Mouse (Mus musculus) brown adipose tissue, adult 24 weeks (tissue): ENCODE results near the gene Bco2. TPM values are rescaled to one million over a fixed set of nuclear protein-coding genes. Genes with fewer than 3 reads are reported as not detected.
A peak's percentile ranks its signal among the peaks of the same experiment; 100 is the strongest.

Source experiments
- H3K27ac ChIP-seq: fragments of 200-500 bp; replicated peaks from 2 replicates; pipeline ENCODE4 v1.5.1; 2012; ENCODE audit warnings: low read depth, mild to moderate bottlenecking, low read length
- H3K4me1 ChIP-seq: fragments of 200-500 bp; 2 replicates; pipeline ENCODE4 v1.6.1; 2012; ENCODE audit warnings: low read length, mixed read lengths; ENCODE audit not compliant: control insufficient read depth, insufficient read depth, insufficient read length
- H3K4me3 ChIP-seq: fragments of 200-500 bp; 2 replicates; pipeline ENCODE4 v1.5.1; 2012; ENCODE audit warnings: low read depth, mild to moderate bottlenecking, low read length, moderate library complexity; ENCODE audit not compliant: insufficient read depth
- polyA plus RNA-seq: library from polyadenylated mRNA; stranded (reverse); fragments of >200 nt; gene quantifications from 2 replicates; pipeline ENCODE4 v1.2.4, GENCODE M21; 2012; ENCODE audit not compliant: missing spikeins, insufficient read depth, insufficient read length

Gene Bco2
- polyA plus RNA-seq, 1 experiment: 1.1 TPM

- H3K4me1 ChIP-seq: peaks cover 4% of the 10 kb centered on the region; the same call in 1 of the 2 replicates
- H3K27ac ChIP-seq: no peak overlapping the region
- H3K4me3 ChIP-seq: no peak overlapping the region
These were observed 49.6 kb downstream of the Bco2 start for GRCm38 (mm10) chr9:50505405-50505804.

DNA sequence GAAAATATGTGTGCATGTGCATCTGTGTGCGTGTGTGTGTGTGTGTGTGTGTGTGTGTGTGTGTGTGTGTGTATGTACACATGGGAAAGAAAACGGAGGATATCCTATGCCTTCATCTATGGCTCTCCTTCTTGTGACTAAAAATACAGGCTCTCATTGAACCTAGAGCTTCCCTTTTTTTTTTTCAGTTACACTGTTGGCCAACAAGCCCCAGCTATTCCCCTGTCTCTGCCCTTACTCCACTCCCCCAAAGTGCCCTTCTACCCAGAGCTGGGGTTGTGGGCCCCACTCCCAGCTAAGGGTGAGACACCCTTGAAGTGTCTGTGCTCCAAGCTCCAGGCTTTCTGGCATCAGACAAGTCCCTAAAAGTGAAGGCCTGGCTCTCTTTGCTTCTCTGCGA lies 52.0 kb downstream of the Bco2 start:
- no peak overlapping the region for H3K4me3 ChIP-seq
- no peak overlapping the region for H3K27ac ChIP-seq
- H3K4me1 ChIP-seq: peaks cover 4% of the 10 kb centered on the region; the same call in 1 of the 2 replicates

- peak overlapping the region; percentile 52 for H3K4me3 ChIP-seq
- 0 out of 2 replicates have a peak, but pooled peaks cover 4% of the 10 kb centered on the region for H3K4me1 ChIP-seq
- no peak overlapping the region for H3K27ac ChIP-seq
These were observed 53.9 kb downstream of the Bco2 start for GRCm38 (mm10) chr9:50500974-50501501.

- H3K4me3 ChIP-seq: peak overlapping the region; percentile 52
- 0 out of 2 replicates have a peak, but pooled peaks cover 2% of the 10 kb centered on the region for H3K4me1 ChIP-seq
- no peak overlapping the region for H3K27ac ChIP-seq
These were observed 54.5 kb downstream of the Bco2 start for GRCm38 (mm10) chr9:50500467-50500973.

- no peak overlapping the region for H3K27ac ChIP-seq
- H3K4me3 ChIP-seq: no peak overlapping the region
- H3K4me1 ChIP-seq: no peaks in the 10 kb centered on the region
These were observed 55.2 kb downstream of the Bco2 start for GRCm38 (mm10) chr9:50499781-50500180.

GRCm38 (mm10) chr9:50498815-50499214 lies 56.2 kb downstream of the Bco2 start:
- Histone ChIP-seq H3K27ac (peak overlapping the region; percentile 38), H3K4me3 (peak overlapping the region; percentile 36; the same call in 1 of the 2 replicates), H3K4me1 (no peaks in the 10 kb centered on the region; the same call in 1 of the 2 replicates)

GRCm38 (mm10) chr9:50497536-50497935 lies 57.4 kb downstream of the Bco2 start:
- H3K4me1 ChIP-seq: no peaks in the 10 kb centered on the region; the same call in 1 of the 2 replicates

DNA sequence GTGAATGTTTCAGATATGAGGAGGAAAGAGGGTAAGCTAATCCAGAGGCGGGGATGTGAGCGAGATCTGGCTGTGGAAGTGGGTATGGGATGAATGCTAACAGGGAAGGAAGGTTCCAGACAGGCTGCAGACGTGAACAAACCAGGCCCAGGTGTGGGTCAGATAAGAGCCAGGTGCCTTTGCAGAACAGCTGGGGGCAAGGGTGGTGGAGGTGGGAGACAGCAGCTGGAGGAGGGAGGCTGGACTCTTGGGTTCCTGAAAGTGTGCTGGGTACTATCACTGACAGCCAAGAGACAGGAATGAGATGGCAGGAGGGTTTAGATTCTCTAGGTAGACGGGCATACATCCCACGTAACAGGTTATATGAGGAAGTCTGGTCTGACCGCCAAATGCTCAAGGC lies 57.9 kb downstream of the Bco2 start:
- H3K27ac ChIP-seq: no peak overlapping the region
- no peaks in the 10 kb centered on the region; the same call in 1 of the 2 replicates for H3K4me1 ChIP-seq

More at GRCm38 (mm10) chr9:50497536-50497935, 57.4 kb downstream of the Bco2 start:
- Histone ChIP-seq H3K27ac (no peak overlapping the region), H3K4me3 (no peak overlapping the region)

DNA sequence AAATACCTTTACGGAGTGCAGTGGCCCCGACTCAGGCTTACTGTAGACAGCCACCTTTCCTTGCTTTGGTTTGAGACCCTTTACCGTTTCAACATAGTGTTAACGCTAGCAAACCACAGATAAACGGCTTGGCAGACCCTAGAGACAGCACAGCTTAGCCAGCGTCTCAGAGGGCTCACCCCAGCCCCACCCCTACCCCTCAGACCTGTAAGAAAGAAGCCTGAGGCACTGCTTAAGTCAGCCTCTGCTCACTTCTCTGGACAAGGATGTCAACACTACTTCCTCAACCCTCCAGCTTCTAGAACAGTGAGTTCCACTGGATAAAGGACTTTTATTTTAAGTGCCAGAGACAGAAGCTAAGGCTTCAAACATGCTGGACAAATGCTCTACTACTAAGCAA lies 58.4 kb downstream of the Bco2 start:
- no peak overlapping the region for H3K4me3 ChIP-seq
- no peak overlapping the region for H3K27ac ChIP-seq
- no peaks in the 10 kb centered on the region; the same call in 1 of the 2 replicates for H3K4me1 ChIP-seq

More for the DNA sequence above, 57.9 kb downstream of the Bco2 start:
- no peak overlapping the region for H3K4me3 ChIP-seq

DNA sequence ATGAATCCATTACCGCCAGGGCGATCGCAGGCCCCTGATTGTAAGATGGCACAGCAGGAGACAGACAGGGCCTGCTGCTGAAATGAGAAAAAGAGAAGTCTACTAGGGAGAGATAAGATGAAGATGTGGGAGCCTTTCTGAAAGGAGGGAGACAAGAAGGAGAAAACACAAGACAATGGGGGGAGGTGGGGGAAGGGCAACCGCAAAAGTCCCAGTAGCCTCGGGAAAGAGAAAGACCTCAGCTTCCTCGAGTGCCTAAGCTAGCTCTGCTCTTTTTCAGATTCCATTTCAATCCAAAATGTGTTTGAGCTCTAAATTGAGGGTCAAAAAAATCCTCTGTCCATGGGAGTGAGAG lies 58.9 kb downstream of the Bco2 start:
- Histone ChIP-seq H3K4me3 (no peak overlapping the region), H3K27ac (no peak overlapping the region), H3K4me1 (no peaks in the 10 kb centered on the region; the same call in 1 of the 2 replicates)

DNA sequence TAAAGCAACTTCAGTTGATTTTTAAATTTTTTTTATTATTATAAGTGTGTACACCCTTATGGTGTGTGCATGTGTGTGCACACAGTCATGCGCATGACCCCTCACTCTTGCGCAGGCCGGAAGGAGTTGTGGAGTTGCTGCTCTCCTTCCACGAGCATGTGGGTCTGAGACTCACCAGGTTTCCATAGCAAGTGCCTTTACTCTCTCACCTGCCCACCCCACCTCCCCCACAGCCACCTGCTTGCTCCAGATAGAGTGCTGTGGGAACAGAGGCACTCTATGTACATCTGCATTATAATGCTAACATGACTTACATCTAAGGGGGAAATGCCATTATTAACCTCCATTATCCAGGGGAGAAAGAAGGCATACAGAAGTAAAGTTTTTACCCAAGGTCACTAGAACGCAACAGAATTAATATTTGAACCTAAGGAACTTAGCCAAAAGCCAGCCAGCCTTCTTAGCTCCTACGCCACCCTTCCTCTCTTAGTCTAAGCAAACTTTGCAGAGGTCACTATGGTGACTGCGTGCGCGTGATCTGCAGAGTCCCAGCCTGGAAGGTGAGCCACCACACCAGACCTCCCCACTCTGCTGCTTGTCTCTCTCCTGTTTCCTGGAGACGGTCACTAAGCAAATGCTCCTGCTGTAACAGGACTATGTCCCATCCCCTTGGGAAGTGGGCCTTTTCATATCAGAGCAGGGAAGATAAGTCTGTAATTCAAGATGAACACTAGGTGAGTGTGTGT lies 59.4 kb downstream of the Bco2 start:
- Histone ChIP-seq H3K4me3 (no peak overlapping the region), H3K27ac (no peak overlapping the region), H3K4me1 (no peaks in the 10 kb centered on the region; the same call in 1 of the 2 replicates)

GRCm38 (mm10) chr9:50494311-50494710 lies 60.7 kb downstream of the Bco2 start, which contains the start of gene Plet1:
Gene Plet1 (plus strand): TSS chr9:50494525.
- Histone ChIP-seq H3K4me3 (no peak within 1 kb of the TSS), H3K4me1 (no peaks in the 10 kb centered on the region; the same call in 1 of the 2 replicates), H3K27ac (no peak within 1 kb of the TSS)

- Histone ChIP-seq H3K4me1 (no peaks in the 10 kb centered on the region; the same call in 1 of the 2 replicates), H3K4me3 (no peak overlapping the region), H3K27ac (no peak overlapping the region)
These were observed 61.2 kb downstream of the Bco2 start for GRCm38 (mm10) chr9:50493777-50494176.

GRCm38 (mm10) chr9:50491531-50492045 lies 63.4 kb downstream of the Bco2 start:
- Histone ChIP-seq H3K27ac (no peak overlapping the region), H3K4me1 (no peaks in the 10 kb centered on the region; the same call in 1 of the 2 replicates), H3K4me3 (no peak overlapping the region)

DNA sequence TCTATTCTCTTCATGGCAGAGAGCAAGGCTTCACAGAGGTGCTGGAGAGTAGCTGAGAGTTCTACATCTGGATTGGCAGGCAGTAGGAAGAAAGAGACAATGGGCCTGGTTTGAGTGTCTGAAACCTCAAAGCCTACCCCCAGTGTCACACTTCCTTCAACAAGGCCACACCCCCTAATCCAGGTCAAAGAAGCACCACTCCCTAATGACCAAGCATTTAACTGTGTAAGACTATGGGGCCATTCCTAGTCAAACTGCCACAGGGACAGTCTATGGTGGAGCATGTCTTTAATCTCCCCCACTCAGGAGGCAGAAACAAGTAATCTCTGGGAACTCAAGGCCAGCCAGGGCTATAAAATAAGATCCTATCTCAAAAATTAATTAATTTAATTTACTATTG lies 64.1 kb downstream of the Bco2 start:
- no peaks in the 10 kb centered on the region; the same call in 1 of the 2 replicates for H3K4me1 ChIP-seq
- no peak overlapping the region for H3K4me3 ChIP-seq
- H3K27ac ChIP-seq: no peak overlapping the region
